Mouse (Mus musculus) midbrain, postnatal 0 days (tissue): Measurements from ENCODE around the gene Rhbdd1. TPM values are rescaled to one million over a fixed set of nuclear protein-coding genes. Genes with fewer than 3 reads are reported as not detected.

ENCODE experiments used
- ATAC-seq: fragments of 200-750 bp; cut with Nextera tagmentation; 2 replicates; pipeline ENCODE4 v1.8.0; 2017; ENCODE audit warnings: moderate number of reproducible peaks, mild to moderate bottlenecking, moderate TSS enrichment, moderate library complexity; ENCODE audit not compliant: low FRiP score
- DNase-seq: peaks from one replicate; pipeline ENCODE4 v3.0.0-alpha.2; 2015; ENCODE audit warnings: low spot score
- H3K27ac ChIP-seq: fragments of 300-500 bp; sonication (generic); 2 replicates; pipeline ENCODE4 v1.5.1; 2014; ENCODE audit warnings: low read depth, mild to moderate bottlenecking, low read length, mixed read lengths
- H3K27me3 ChIP-seq: fragments of 300-500 bp; sonication (generic); 2 replicates; pipeline ENCODE4 v1.6.1; 2014; ENCODE audit warnings: low read length, control low read depth, mixed read lengths; ENCODE audit not compliant: insufficient read depth
- H3K36me3 ChIP-seq: fragments of 300-500 bp; sonication (generic); 2 replicates; pipeline ENCODE4 v1.6.1; 2014; ENCODE audit warnings: low read length, control low read depth, mixed read lengths; ENCODE audit not compliant: insufficient read depth
- H3K4me1 ChIP-seq: fragments of 300-500 bp; sonication (generic); 2 replicates; pipeline ENCODE4 v1.6.1; 2014; ENCODE audit warnings: mild to moderate bottlenecking, control low read depth, antibody characterized with exemption, low read length, mixed read lengths; ENCODE audit not compliant: insufficient read depth
- H3K4me2 ChIP-seq: fragments of 300-500 bp; sonication (generic); 2 replicates; pipeline ENCODE4 v1.6.1; 2014; ENCODE audit warnings: low read depth, mild to moderate bottlenecking, low read length, mixed read lengths; ENCODE audit not compliant: poor library complexity, severe bottlenecking
- H3K4me3 ChIP-seq: fragments of 300-500 bp; sonication (generic); 2 replicates; pipeline ENCODE4 v1.5.1; 2014; ENCODE audit warnings: low read depth, mild to moderate bottlenecking, low read length, moderate library complexity
- H3K9ac ChIP-seq: fragments of 300-500 bp; sonication (generic); replicated peaks from 2 replicates; pipeline ENCODE4 v1.6.1; 2014; ENCODE audit warnings: mild to moderate bottlenecking, low read length, moderate library complexity, mixed read lengths; ENCODE audit not compliant: poor library complexity, severe bottlenecking
- H3K9me3 ChIP-seq: fragments of 300-500 bp; sonication (generic); 2 replicates; pipeline ENCODE4 v1.6.1; 2016; ENCODE audit warnings: low read length, control low read depth
- CTCF ChIP-seq: IDR thresholded peaks from 2 replicates; pipeline ENCODE4 v1.5.1; 2016; ENCODE audit warnings: antibody characterized with exemption, mild to moderate bottlenecking
- WGBS: fragments of 180-500 bp; shearing (Covaris S2); extraction: QIAGEN DNeasy Blood & Tissue Kit; methylation state at CpG from one replicate; pipeline ENCODE4 v1.1.7; 2014; 5-methylcytosine and 5-hydroxymethylcytosine counted together
- polyA plus RNA-seq: library from polyadenylated mRNA; unstranded; fragments of >200 nt; fragmentation: Nextera tagmentation; extraction: Ambion mirVana; gene quantifications from 2 replicates; pipeline ENCODE4 v1.2.1, GENCODE M21; 2015
- total RNA-seq: library from RNA; depleted of rRNA; stranded (reverse); fragments of >200 nt; gene quantifications from 2 replicates; pipeline ENCODE4 v1.2.3, GENCODE M21; 2014

Rhbdd1 gene
- total and polyA plus RNA-seq, 2 experiments from 2014 or later: 2.3 to 3.6 TPM

GRCm38 (mm10) chr1:82294102-82294501 lies 22.1 kb upstream of the Rhbdd1 start:
- H3K9ac ChIP-seq: no peak overlapping the region
- no peaks in the 10 kb centered on the region for H3K36me3 ChIP-seq
- WGBS: 8% methylated on average over 6 of the region's 6 CpGs
- no peak overlapping the region for H3K4me2 ChIP-seq
- H3K4me3 ChIP-seq: no peak overlapping the region
- ATAC-seq (no peak), DNase-seq (peak; percentile 91)
- no peaks in the 10 kb centered on the region for H3K9me3 ChIP-seq
- TF ChIP-seq CTCF: peak; percentile 85
- H3K27ac ChIP-seq: no peak overlapping the region
- peaks cover 3% of the 10 kb centered on the region; the same call in 1 of the 2 replicates for H3K4me1 ChIP-seq
- no peaks in the 10 kb centered on the region for H3K27me3 ChIP-seq

GRCm38 (mm10) chr1:82298586-82298985 lies 17.7 kb upstream of the Rhbdd1 start:
- Histone ChIP-seq H3K9me3 (no peaks in the 10 kb centered on the region), H3K4me2 (no peak overlapping the region)
- 38% methylated on average over 1 of the region's 1 CpGs for WGBS

GRCm38 (mm10) chr1:82304483-82304882 lies 11.8 kb upstream of the Rhbdd1 start:
- H3K4me1 ChIP-seq: no peaks in the 10 kb centered on the region
- H3K9me3 ChIP-seq: no peaks in the 10 kb centered on the region
- H3K4me3 ChIP-seq: no peak overlapping the region
- ATAC-seq (no peak), DNase-seq (no peak)
- no peaks in the 10 kb centered on the region for H3K27me3 ChIP-seq
- 76% methylated on average over 3 of the region's 3 CpGs for WGBS
- H3K9ac ChIP-seq: no peak overlapping the region
- no peak overlapping the region for H3K4me2 ChIP-seq
- no peak for TF ChIP-seq CTCF
- H3K27ac ChIP-seq: no peak overlapping the region
- H3K36me3 ChIP-seq: no peaks in the 10 kb centered on the region

More at GRCm38 (mm10) chr1:82298586-82298985, 17.7 kb upstream of the Rhbdd1 start:
- TF ChIP-seq CTCF: no peak
- Histone ChIP-seq H3K4me1 (no peaks in the 10 kb centered on the region), H3K36me3 (no peaks in the 10 kb centered on the region), H3K9ac (no peak overlapping the region), H3K27ac (no peak overlapping the region), H3K4me3 (no peak overlapping the region), H3K27me3 (no peaks in the 10 kb centered on the region)
- DNase-seq: no peak
- ATAC-seq: no peak

GRCm38 (mm10) chr1:82316746-82317126 lies 484 bp downstream of the Rhbdd1 start:
- no peaks in the 10 kb centered on the region for H3K27me3 ChIP-seq
- H3K9ac ChIP-seq: peak overlapping the region; percentile 87
- no peaks in the 10 kb centered on the region for H3K9me3 ChIP-seq
- peak overlapping the region; percentile 68 for H3K4me2 ChIP-seq
- ATAC-seq (peak; percentile 59; the same call in 1 of the 2 replicates), DNase-seq (no peak)
- TF ChIP-seq CTCF: no peak
- under 1% methylated on average over 24 of the region's 26 CpGs for WGBS
- peak overlapping the region; percentile 67 for H3K4me3 ChIP-seq
- peak overlapping the region; percentile 96 for H3K27ac ChIP-seq
- H3K36me3 ChIP-seq: no peaks in the 10 kb centered on the region
- H3K4me1 ChIP-seq: 0 out of 2 replicates have a peak, but pooled peaks cover 5% of the 10 kb centered on the region

GRCm38 (mm10) chr1:82320456-82320855 lies 4.2 kb downstream of the Rhbdd1 start:
- Histone ChIP-seq H3K4me3 (no peak overlapping the region), H3K36me3 (no peaks in the 10 kb centered on the region), H3K27me3 (no peaks in the 10 kb centered on the region), H3K9ac (no peak overlapping the region), H3K4me1 (0 out of 2 replicates have a peak, but pooled peaks cover 5% of the 10 kb centered on the region), H3K27ac (no peak overlapping the region), H3K9me3 (no peaks in the 10 kb centered on the region), H3K4me2 (no peak overlapping the region)
- no peak for TF ChIP-seq CTCF
- ATAC-seq (no peak), DNase-seq (peak; percentile 37)
- WGBS: 51% methylated on average over 6 of the region's 6 CpGs

GRCm38 (mm10) chr1:82320864-82321263 lies 4.6 kb downstream of the Rhbdd1 start:
- 58% methylated on average over 10 of the region's 10 CpGs for WGBS
- no peak for TF ChIP-seq CTCF
- H3K27ac ChIP-seq: no peak overlapping the region
- ATAC-seq: no peak
- no peak overlapping the region for H3K9ac ChIP-seq
- no peaks in the 10 kb centered on the region for H3K36me3 ChIP-seq
- H3K27me3 ChIP-seq: no peaks in the 10 kb centered on the region
- DNase-seq: no peak
- 0 out of 2 replicates have a peak, but pooled peaks cover 5% of the 10 kb centered on the region for H3K4me1 ChIP-seq
- no peak overlapping the region for H3K4me3 ChIP-seq
- no peak overlapping the region for H3K4me2 ChIP-seq
- H3K9me3 ChIP-seq: no peaks in the 10 kb centered on the region
